Mouse (Mus musculus): ENCODE results near the gene Cel.

Cel gene

DNA sequence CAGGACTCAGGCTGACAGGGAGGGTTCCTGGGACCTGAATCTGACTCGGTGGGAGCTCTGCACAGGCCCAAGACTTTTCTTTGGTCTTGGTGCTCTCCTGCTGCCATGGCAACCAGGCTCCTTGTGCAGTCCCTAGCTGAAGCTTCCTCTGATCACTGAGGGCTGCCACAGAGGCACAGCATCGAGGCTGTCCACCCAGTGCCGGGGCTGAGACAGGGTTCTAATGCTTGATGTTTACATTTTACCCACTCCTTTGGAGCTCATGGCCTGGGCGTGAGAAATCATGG, 25.6 kb downstream of the Cel start:
- in situ Hi-C loops (cut with MboI): no loop called here

DNA sequence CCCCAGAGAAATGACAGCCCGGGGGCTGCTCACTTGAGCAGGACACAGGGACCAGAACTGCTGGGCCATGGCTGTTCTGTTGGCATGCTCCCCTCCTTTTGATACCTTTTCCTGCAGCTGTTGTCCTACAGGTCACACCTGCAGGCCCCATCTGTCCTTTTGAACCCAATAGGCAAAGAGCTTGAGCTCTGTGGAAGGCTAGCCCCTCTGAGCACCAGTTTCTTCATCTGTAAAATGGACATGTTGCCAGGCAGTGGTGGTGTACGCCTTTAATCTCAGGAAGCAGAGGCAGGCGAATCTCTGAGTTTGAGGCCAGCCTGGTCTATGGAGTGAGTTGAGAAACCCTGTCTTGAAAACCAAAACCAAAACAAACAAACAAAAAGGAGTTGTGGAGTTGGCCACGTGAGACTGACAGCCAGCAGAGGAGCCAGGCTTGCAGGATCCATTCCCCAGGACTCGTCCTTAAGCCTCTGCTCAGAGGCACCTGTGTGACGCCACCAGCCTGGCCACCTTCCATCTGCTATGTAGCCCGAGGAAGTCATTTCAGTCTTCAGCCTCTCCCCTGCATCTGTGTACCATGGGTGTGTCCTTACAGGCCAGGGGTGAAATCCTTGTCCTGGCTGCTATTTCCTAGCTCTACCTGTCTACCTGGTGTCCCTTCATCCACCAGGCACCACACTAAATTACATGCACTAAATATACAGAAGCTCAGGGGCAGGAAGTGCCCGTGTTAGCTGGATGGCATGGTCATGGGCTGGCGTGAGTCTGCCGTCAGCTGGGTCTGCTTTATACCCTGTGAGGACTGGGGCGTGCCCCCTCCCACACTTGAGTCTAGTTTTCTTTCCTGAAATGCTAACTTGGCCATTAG, 26.2 kb downstream of the Cel start:
- in situ Hi-C loops (cut with MboI): no loop called here

DNA sequence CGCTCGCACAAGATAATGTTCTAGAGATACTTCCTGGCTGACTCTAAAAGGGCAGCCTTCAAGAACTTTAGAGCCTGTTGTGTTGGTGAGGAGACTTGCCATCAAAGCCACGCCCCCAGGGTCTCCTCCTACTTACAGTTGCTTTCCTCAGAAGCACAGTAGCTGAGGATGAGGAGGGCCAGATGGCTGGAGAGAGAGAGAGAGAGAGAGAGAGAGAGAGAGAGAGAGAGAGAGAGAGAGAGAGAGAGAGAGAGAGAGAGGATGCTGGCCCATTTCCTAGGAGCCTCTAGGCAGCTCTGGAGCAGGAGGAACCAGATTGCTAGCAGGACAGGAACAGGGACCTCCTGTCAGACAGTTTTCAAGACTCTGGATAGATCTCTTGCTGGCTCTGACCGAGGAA, 27.0 kb downstream of the Cel start:
- in situ Hi-C loops (cut with MboI): no loop called here

DNA sequence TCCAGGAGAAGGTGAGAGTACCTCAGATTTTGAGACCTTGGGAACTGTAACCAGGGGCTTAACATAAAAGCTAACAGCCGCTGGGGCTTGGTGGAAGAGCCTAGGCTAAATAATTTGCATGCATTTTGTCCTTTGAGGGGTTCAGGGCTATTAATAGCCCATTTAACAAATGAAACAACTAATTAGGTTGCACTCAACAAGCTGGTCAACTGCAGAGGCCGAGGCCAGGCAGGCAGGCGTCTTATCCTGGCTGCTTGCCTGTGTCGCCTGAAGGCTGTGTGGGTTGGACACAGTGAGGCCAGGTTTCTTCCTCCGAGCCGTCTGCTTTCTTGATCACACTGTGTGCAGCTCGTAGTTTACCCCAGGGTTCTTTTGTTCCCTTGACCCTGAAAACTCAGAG, 27.6 kb downstream of the Cel start:
- in situ Hi-C loops (cut with MboI): no loop called here

GRCm38 (mm10) chr2:28535263-28535540, 28.0 kb downstream of the Cel start:
- in situ Hi-C loops (cut with MboI): no loop called here

DNA sequence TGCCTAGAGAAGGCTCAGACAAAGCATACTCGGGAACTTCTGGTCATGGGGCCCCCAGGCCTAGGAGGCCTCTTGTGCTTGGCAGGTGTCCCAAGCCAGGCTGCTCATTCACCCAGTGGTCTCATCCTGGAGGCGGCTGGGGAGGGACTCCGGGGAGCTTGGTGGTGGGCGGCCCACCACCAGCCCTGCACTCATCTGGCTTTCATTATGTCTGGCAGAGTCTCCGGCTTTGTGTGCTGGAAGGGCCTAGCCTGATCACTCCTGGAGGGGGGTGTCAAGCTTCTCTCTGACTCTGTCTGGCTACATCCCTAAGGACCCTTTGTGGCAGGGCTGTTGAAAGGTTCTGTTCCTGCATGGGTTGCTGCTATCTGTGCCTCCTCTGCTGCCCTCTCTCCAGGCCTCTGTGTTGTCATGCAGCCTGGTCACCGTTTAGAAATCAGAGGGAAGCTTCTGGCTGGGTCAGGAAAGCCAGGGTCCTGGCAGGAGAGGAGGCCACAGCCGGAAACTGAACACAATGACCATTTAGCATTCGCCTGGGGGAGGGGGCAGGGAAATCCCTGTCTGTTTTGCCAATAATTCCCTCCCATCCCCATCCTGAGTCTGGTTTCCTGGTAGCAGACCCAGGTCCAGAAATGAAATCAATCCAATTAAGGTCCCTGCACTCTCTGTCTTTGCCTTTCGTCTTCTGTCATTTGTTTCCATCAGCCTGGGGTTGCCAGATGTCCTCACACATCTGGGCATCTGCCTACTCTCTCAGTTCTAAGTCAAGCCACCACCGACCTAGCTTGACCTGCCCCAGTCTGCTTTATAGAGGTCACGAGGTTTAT, 28.6 kb downstream of the Cel start:
- in situ Hi-C loops (cut with MboI): no loop called here

GRCm38 (mm10) chr2:28533901-28534435, 29.2 kb downstream of the Cel start:
- in situ Hi-C loops (cut with MboI): no loop called here

DNA sequence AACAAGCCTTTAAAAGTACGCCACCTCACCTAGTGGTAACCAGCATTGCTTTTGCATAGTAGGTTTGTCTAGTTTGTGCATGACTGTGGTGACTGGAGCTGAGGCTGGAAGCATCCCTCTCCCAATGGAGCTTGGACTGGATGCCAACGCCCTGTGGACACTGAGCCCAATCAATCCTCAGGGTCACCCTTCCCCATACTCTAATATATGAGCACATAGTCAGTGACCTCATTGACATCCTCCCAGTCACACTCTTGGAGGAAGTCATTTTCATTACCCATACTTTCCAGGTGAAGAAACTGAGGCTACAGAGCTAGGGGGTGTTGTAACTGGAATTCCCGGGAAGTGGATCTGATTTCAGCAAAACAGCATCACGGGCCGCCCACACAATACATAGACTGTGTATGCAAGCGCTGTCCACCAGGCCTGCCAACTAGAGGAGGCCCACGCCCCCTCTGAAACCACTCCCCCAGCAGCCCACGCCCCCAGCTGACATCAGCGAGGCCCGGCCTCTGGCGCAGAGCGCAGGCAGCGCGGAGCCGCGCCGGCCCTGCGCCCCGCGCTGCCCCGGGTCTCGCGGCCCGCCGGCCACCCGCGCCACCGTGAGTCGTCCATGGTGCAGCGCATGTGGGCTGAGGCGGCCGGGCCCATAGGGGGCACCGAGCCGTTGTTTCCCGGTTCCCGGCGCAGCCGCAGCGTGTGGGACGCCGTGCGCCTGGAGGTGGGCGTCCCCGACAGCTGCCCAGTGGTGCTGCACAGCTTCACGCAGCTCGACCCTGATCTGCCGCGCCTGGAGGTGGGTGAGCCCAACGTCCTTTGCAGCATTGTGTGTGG, 30.0 kb downstream of the Cel start:
- in situ Hi-C loops (cut with MboI): no loop called here

DNA sequence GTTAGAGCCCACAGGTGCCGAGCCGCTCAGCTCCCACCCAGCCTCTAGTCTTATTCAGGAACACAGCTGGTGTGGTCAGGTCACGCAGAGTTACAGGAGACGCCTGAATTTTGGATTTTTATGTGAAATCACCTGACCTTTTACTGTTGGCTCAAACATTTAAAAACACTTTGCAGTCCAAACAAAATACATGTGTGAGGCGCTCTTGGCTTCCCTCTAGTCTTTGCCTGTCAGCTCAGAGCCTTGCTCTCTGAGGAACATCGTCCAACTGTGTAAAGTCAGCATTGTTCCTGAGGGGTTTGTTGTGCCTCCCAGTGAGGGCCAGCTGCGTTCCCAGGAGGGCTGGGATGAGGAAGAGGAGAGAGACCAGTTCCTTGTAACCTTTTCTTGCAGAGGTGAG, 32.9 kb downstream of the Cel start:
- in situ Hi-C loops (cut with MboI): no loop called here

- in situ Hi-C loops (cut with MboI): no loop called here
Measured at GRCm38 (mm10) chr2:28529856-28530255, 33.3 kb downstream of the Cel start.

DNA sequence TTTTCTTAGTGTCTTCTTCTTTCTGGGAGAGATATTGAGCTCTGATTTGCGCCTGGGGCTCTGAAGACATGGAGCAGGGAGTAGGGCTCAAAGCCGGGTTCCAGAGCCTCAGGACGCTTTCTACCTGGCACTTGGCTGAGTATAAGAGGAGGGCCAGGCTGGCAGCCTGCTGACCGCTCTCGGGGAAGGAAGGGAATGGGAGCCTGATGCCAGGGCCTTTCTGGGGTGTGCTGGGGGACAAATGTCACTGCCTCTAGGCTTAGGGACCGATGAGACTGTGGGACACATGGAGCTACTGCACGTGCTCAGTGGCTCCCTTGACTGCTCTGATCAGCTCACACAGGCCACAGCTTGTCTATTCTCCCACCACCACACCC, 34.9 kb downstream of the Cel start:
- in situ Hi-C loops (cut with MboI): no loop called here

- in situ Hi-C loops (cut with MboI): no loop called here
Measured at GRCm38 (mm10) chr2:28527436-28528353, 35.5 kb downstream of the Cel start.

GRCm38 (mm10) chr2:28525943-28526876, 37.0 kb downstream of the Cel start:
- in situ Hi-C loops (cut with MboI): no loop called here

DNA sequence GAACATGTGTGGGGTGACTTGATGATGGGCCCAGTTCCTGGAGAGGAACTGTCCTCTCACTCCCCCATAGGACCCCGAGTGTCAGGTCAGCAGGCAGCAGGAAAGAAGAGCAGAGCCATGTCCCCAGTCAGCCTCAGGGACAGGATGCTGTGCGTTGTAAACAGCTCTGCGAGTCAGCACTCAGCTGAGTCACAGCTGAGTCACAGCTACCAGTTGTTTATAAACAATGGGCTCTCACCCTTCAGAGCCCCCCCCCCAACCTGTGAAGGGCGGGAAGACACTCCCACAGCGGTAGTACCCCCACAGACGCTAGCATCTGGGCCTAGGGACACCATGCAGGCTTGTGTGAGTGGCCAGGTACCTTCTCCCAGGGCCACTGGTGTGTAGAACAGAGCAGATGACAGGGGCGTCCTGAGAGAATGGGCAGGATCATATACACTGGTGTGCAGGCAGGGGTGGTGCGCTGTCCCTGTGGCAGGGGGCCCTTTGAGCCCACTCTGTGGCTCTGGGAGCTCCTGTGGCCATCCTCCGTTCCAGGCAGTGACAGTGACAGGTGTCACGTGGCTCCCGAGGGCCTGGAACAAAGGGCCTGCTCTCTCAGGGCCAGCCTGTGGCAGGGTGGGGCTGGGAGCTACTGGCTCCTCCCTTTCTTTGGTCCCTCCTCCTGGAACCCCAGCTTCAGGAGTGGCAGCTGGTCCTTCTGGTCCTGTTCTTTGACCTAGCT, 37.8 kb downstream of the Cel start:
- in situ Hi-C loops (cut with MboI): no loop called here

DNA sequence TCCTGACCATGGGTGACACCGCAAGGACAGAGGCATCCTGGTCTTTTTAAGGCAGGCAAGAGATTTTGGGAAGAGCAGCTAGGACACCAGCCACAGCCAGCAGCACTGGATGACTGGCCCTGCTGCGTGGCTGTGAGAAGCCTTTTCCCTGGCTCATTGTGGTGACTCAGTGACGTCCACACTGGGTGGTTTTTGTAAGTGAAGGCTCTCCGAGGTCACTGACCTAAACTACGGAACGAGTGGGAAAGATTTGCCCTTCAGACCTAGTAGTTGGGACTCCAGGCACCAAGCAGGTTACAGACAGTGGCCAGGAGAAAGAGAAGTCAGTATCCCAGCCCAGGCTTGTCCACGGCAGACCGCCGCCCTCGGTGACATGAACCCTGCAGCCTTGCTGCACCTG, 38.8 kb downstream of the Cel start:
- in situ Hi-C loops (cut with MboI): no loop called here

DNA sequence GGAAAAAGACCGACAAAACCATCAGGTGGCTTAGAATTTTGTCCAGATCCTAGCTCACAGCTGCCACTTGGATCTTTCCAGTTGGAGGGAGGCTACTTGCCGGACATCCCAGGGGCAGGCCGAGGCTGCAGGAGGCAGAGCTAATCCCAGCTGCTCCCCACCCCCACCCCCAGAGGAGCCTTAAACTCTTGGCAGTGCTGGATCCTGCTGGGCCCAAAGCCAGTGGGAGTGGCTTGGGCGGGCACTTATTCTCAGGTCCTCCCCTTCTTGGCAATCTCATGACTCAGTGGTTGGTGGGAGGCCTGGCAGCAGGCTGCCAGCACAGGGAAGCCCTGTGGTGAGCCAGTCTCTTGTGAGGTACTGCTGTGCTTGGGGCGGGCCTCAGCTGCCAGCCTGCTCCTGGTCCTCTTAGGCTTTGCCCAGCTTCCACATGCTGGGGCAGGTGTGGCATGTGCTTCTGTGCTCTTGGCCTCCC, 39.5 kb downstream of the Cel start:
- in situ Hi-C loops (cut with MboI): no loop called here

GRCm38 (mm10) chr2:28522166-28522565, 41.0 kb downstream of the Cel start:
- in situ Hi-C loops (cut with MboI): no loop called here

GRCm38 (mm10) chr2:28521571-28522151, 41.5 kb downstream of the Cel start:
- in situ Hi-C loops (cut with MboI): no loop called here

- in situ Hi-C loops (cut with MboI): no loop called here
Measured at GRCm38 (mm10) chr2:28520581-28520980, 42.6 kb downstream of the Cel start.

Measured in mature B cell (primary cell).